Mouse (Mus musculus) C2C12 (cell line): Measurements from ENCODE around the gene Gm17617.

Source experiments
- CEBPB ChIP-seq: IDR thresholded peaks from one replicate; pipeline ENCODE4 v1.6.1; 2011; ENCODE audit warnings: low read depth, mild to moderate bottlenecking, control low read depth, moderate library complexity
- CTCF ChIP-seq: IDR thresholded peaks from one replicate; pipeline ENCODE4 v1.5.1; 2011; ENCODE audit not compliant: control insufficient read depth, insufficient read depth, insufficient read length
- FOSL1 ChIP-seq: IDR thresholded peaks from one replicate; pipeline ENCODE4 v1.8.0; 2011; ENCODE audit warnings: mild to moderate bottlenecking, low read length; ENCODE audit not compliant: poor library complexity, insufficient read depth, severe bottlenecking
- MAX ChIP-seq: IDR thresholded peaks from one replicate; pipeline ENCODE4 v1.6.1; 2011; ENCODE audit warnings: mild to moderate bottlenecking, control low read depth

GRCm38 (mm10) chr13:55101627-55102026, 31.7 kb downstream of the Gm17617 start:
- TF ChIP-seq CTCF (no peak), FOSL1 (no peak), MAX (no peak), CEBPB (no peak)
